Mouse (Mus musculus) midbrain, embryonic 16.5 days (tissue): Measurements from ENCODE around the gene Zfp871. TPM values are rescaled to one million over a fixed set of nuclear protein-coding genes. Genes with fewer than 3 reads are reported as not detected.

ENCODE experiments used
- ATAC-seq: fragments of 200-750 bp; cut with Nextera tagmentation; 2 replicates; pipeline ENCODE4 v1.8.0; 2017; ENCODE audit warnings: moderate TSS enrichment
- H3K27ac ChIP-seq: fragments of 300-500 bp; sonication (generic); 2 replicates; pipeline ENCODE4 v1.5.1; 2014; ENCODE audit warnings: mild to moderate bottlenecking, low read length, mixed read lengths
- H3K27me3 ChIP-seq: fragments of 300-500 bp; sonication (generic); 2 replicates; pipeline ENCODE4 v1.6.1; 2014; ENCODE audit warnings: low read depth, low read length, mixed read lengths; ENCODE audit not compliant: control insufficient read depth, insufficient read depth
- H3K36me3 ChIP-seq: fragments of 300-500 bp; sonication (generic); 2 replicates; pipeline ENCODE4 v1.6.1; 2014; ENCODE audit warnings: mild to moderate bottlenecking, low read length, moderate library complexity, mixed read lengths; ENCODE audit not compliant: control insufficient read depth, insufficient read depth
- H3K4me1 ChIP-seq: fragments of 300-500 bp; sonication (generic); 2 replicates; pipeline ENCODE4 v1.6.1; 2014; ENCODE audit warnings: mild to moderate bottlenecking, low read length, mixed read lengths; ENCODE audit not compliant: control insufficient read depth, insufficient read depth
- H3K4me2 ChIP-seq: fragments of 300-500 bp; sonication (generic); 2 replicates; pipeline ENCODE4 v1.6.1; 2014; ENCODE audit warnings: mild to moderate bottlenecking, low read length, mixed read lengths
- H3K4me3 ChIP-seq: fragments of 300-500 bp; sonication (generic); 2 replicates; pipeline ENCODE4 v1.5.1; 2014; ENCODE audit warnings: low read depth, mild to moderate bottlenecking, low read length, moderate library complexity, mixed read lengths
- H3K9ac ChIP-seq: fragments of 300-500 bp; sonication (generic); 2 replicates; pipeline ENCODE4 v1.6.1; 2014; ENCODE audit warnings: low read depth, low read length, mixed read lengths
- H3K9me3 ChIP-seq: fragments of 300-500 bp; sonication (generic); replicated peaks from 2 replicates; pipeline ENCODE4 v1.6.1; 2014; ENCODE audit warnings: mild to moderate bottlenecking, low read length, mixed read lengths; ENCODE audit not compliant: control insufficient read depth, poor library complexity, severe bottlenecking
- WGBS: fragments of 180-500 bp; shearing (Covaris S2); extraction: QIAGEN DNeasy Blood & Tissue Kit; methylation state at CpG from one replicate; pipeline ENCODE4 v1.1.7; 2014; 5-methylcytosine and 5-hydroxymethylcytosine counted together
- polyA plus RNA-seq: library from polyadenylated mRNA; unstranded; fragments of >200 nt; fragmentation: Nextera tagmentation; extraction: Ambion mirVana; gene quantifications from 2 replicates; pipeline ENCODE4 v1.2.1, GENCODE M21; 2015

The Zfp871 gene
- polyA plus RNA-seq, 1 experiment from 2014 or later = 45.9 TPM

GRCm38 (mm10) chr17:32789244-32789643, 1.2 kb upstream of the Zfp871 start:
- Histone ChIP-seq H3K9ac (no peak overlapping the region), H3K27ac (no peak overlapping the region), H3K4me2 (no peak overlapping the region), H3K9me3 (no peaks in the 10 kb centered on the region), H3K4me1 (peaks cover 27% of the 10 kb centered on the region), H3K4me3 (no peak overlapping the region), H3K36me3 (peaks cover 2% of the 10 kb centered on the region), H3K27me3 (no peaks in the 10 kb centered on the region)
- no peak for ATAC-seq
- 78% methylated on average over 8 of the region's 8 CpGs for WGBS

- Histone ChIP-seq H3K9me3 (no peaks in the 10 kb centered on the region), H3K9ac (peak overlapping the region; percentile 2; the same call in 1 of the 2 replicates), H3K36me3 (peaks cover 7% of the 10 kb centered on the region), H3K4me2 (peak overlapping the region; percentile 56), H3K27ac (no peak overlapping the region), H3K4me1 (peaks cover 27% of the 10 kb centered on the region), H3K27me3 (no peaks in the 10 kb centered on the region), H3K4me3 (peak overlapping the region; percentile 87)
- ATAC-seq = no peak
- 7% methylated on average over 9 of the region's 9 CpGs for WGBS
Measured at GRCm38 (mm10) chr17:32788576-32788975, 489 bp upstream of the Zfp871 start.

GRCm38 (mm10) chr17:32787436-32788093, 522 bp downstream of the Zfp871 start:
- no peaks in the 10 kb centered on the region for H3K9me3 ChIP-seq
- H3K9ac ChIP-seq = peak overlapping the region; percentile 92
- peaks cover 27% of the 10 kb centered on the region for H3K4me1 ChIP-seq
- peaks cover 11% of the 10 kb centered on the region; the same call in 1 of the 2 replicates for H3K36me3 ChIP-seq
- H3K4me2 ChIP-seq = peak overlapping the region; percentile 81
- peak overlapping the region; percentile 92 for H3K27ac ChIP-seq
- whole genome bisulfite sequencing = under 1% methylated on average over 31 of the region's 31 CpGs
- peak overlapping the region; percentile 87 for H3K4me3 ChIP-seq
- no peaks in the 10 kb centered on the region for H3K27me3 ChIP-seq
- peak; percentile 91 for ATAC-seq

GRCm38 (mm10) chr17:32786944-32787343, 1.1 kb downstream of the Zfp871 start:
- Histone ChIP-seq H3K9me3 (no peaks in the 10 kb centered on the region), H3K27me3 (no peaks in the 10 kb centered on the region), H3K36me3 (peaks cover 11% of the 10 kb centered on the region; the same call in 1 of the 2 replicates), H3K27ac (no peak overlapping the region), H3K4me1 (peaks cover 27% of the 10 kb centered on the region), H3K9ac (peak overlapping the region; percentile 92; the same call in 1 of the 2 replicates), H3K4me2 (peak overlapping the region; percentile 81), H3K4me3 (peak overlapping the region; percentile 87)
- ATAC-seq = no peak
- 73% methylated on average over 6 of the region's 6 CpGs for WGBS

- 87% methylated on average over 3 of the region's 3 CpGs for WGBS
- H3K27me3 ChIP-seq = no peaks in the 10 kb centered on the region
Measured at GRCm38 (mm10) chr17:32785656-32786055, 2.4 kb downstream of the Zfp871 start.

GRCm38 (mm10) chr17:32777564-32777963, 10.5 kb downstream of the Zfp871 start:
- H3K4me2 ChIP-seq = no peak overlapping the region

More at GRCm38 (mm10) chr17:32785656-32786055, 2.4 kb downstream of the Zfp871 start:
- Histone ChIP-seq H3K9ac (no peak overlapping the region), H3K36me3 (peaks cover 11% of the 10 kb centered on the region; the same call in 1 of the 2 replicates), H3K9me3 (no peaks in the 10 kb centered on the region), H3K4me1 (peaks cover 27% of the 10 kb centered on the region), H3K4me2 (no peak overlapping the region), H3K27ac (no peak overlapping the region), H3K4me3 (no peak overlapping the region)
- no peak for ATAC-seq

GRCm38 (mm10) chr17:32771213-32771612, 16.9 kb downstream of the Zfp871 start:
- ATAC-seq = no peak
- Histone ChIP-seq H3K27ac (no peak overlapping the region), H3K9ac (no peak overlapping the region), H3K4me2 (no peak overlapping the region), H3K4me1 (no peaks in the 10 kb centered on the region), H3K27me3 (no peaks in the 10 kb centered on the region), H3K9me3 (peaks cover 4% of the 10 kb centered on the region; the same call in 1 of the 2 replicates), H3K4me3 (no peak overlapping the region), H3K36me3 (peaks cover 53% of the 10 kb centered on the region)
- WGBS = 81% methylated on average over 1 of the region's 1 CpGs

More at GRCm38 (mm10) chr17:32777564-32777963, 10.5 kb downstream of the Zfp871 start:
- Histone ChIP-seq H3K27me3 (no peaks in the 10 kb centered on the region), H3K4me3 (no peak overlapping the region), H3K27ac (no peak overlapping the region), H3K36me3 (peaks cover 27% of the 10 kb centered on the region), H3K9me3 (no peaks in the 10 kb centered on the region), H3K4me1 (no peaks in the 10 kb centered on the region), H3K9ac (no peak overlapping the region)
- ATAC-seq = no peak
- 95% methylated on average over 3 of the region's 3 CpGs for WGBS

GRCm38 (mm10) chr17:32766422-32766821, 21.7 kb downstream of the Zfp871 start:
- Histone ChIP-seq H3K27ac (no peak overlapping the region), H3K4me2 (no peak overlapping the region), H3K9ac (no peak overlapping the region), H3K4me1 (no peaks in the 10 kb centered on the region), H3K36me3 (peaks cover 43% of the 10 kb centered on the region), H3K4me3 (no peak overlapping the region), H3K27me3 (no peaks in the 10 kb centered on the region), H3K9me3 (peaks cover 7% of the 10 kb centered on the region; the same call in 1 of the 2 replicates)
- no peak for ATAC-seq
- 98% methylated on average over 2 of the region's 2 CpGs for WGBS

- H3K27ac ChIP-seq = no peak overlapping the region
- no peaks in the 10 kb centered on the region for H3K27me3 ChIP-seq
- no peak overlapping the region for H3K4me3 ChIP-seq
- no peak for ATAC-seq
- no peak overlapping the region for H3K9ac ChIP-seq
- WGBS = 69% methylated on average over 5 of the region's 5 CpGs
- no peaks in the 10 kb centered on the region for H3K4me1 ChIP-seq
- H3K4me2 ChIP-seq = no peak overlapping the region
- H3K9me3 ChIP-seq = no peaks in the 10 kb centered on the region
- no peaks in the 10 kb centered on the region for H3K36me3 ChIP-seq
Measured at GRCm38 (mm10) chr17:32757331-32757730, 30.8 kb downstream of the Zfp871 start.
